17 mouse cellular contexts compared by ENCODE assay signal in genomic region chr1:45185341-45185740, GRCm38 (mm10).
"Had no signal": no experiment of that assay in that cellular context is flagged by ENCODE, and none has a peak within 500 bp of the region (broad histone marks: within the 10 kb centered on the region; RNA-seq: fewer than 3 reads in every experiment).

No protein-coding gene starts in this region.

- ATAC-seq: midbrain, embryonic 15.5 days had no signal

- H3K9ac ChIP-seq: liver, embryonic 14.5 days; lung, embryonic 14.5 days; midbrain, embryonic 12.5 days; midbrain, embryonic 15.5 days; neural tube, embryonic 13.5 days; neural tube, embryonic 15.5 days had no signal

- DNase-seq: lung, adult 18-20 months; lung, embryonic 14.5 days; lung, postnatal 4 days; retina, postnatal 1 day; right cerebral cortex, adult 18-20 months; right cerebral cortex, postnatal 25 days; right cerebral cortex, postnatal 4 days; spleen, adult 18-20 months; thymus, adult 18-20 months; thymus, postnatal 14 days; thymus, postnatal 36 days had no signal

- H3K27me3 ChIP-seq: midbrain, embryonic 12.5 days; midbrain, embryonic 15.5 days; neural tube, embryonic 13.5 days; neural tube, embryonic 15.5 days had no signal

- H3K9me3 ChIP-seq: midbrain, embryonic 12.5 days; midbrain, embryonic 15.5 days; neural tube, embryonic 13.5 days; neural tube, embryonic 15.5 days had no signal

- H3K4me1 ChIP-seq: midbrain, embryonic 12.5 days; midbrain, embryonic 15.5 days; neural tube, embryonic 13.5 days; neural tube, embryonic 15.5 days had no signal

- H3K36me3 ChIP-seq: midbrain, embryonic 12.5 days; midbrain, embryonic 15.5 days; neural tube, embryonic 13.5 days; neural tube, embryonic 15.5 days had no signal

- H3K27ac ChIP-seq: liver, embryonic 14.5 days; midbrain, embryonic 12.5 days; midbrain, embryonic 15.5 days; neural tube, embryonic 13.5 days; neural tube, embryonic 15.5 days had no signal

- H3K4me3 ChIP-seq: midbrain, embryonic 12.5 days; midbrain, embryonic 15.5 days; myocyte; neural tube, embryonic 13.5 days; neural tube, embryonic 15.5 days had no signal

- H3K4me2 ChIP-seq: lung, embryonic 14.5 days; midbrain, embryonic 12.5 days; midbrain, embryonic 15.5 days; neural tube, embryonic 13.5 days; neural tube, embryonic 15.5 days had no signal
